Mouse (Mus musculus) small intestine, adult 10 weeks (tissue): ENCODE data around the gene Tent4b. TPM values are rescaled to one million over a fixed set of nuclear protein-coding genes. Genes with fewer than 3 reads are reported as not detected.

Experiments
- polyA plus RNA-seq: library from polyadenylated mRNA; stranded (reverse); fragments of 350-450 nt; fragmentation: Illumina TruSeq; extraction: RNeasy Lipid Tissue Mini Kit (QIAGEN cat#74804); gene quantifications from one replicate; pipeline ENCODE4 v1.2.3, GENCODE M21; 2014; ENCODE audit warnings: low replicate concordance

Gene Tent4b
- 109 TPM for polyA plus RNA-seq

GRCm38 (mm10) chr8:88198945-88199571 is at the start of gene Tent4b:
Gene Tent4b, plus strand, starts transcription at chr8:88199213.

GRCm38 (mm10) chr8:88272231-88273050 is 73.4 kb downstream of the Tent4b start, which contains the start of gene Adcy7:
Gene Adcy7, plus strand, starts transcription at chr8:88272403.

Other genes with a start within 250 kb of the Tent4b start
- 0.19 TPM for gene Zfp423, start 239.6 kb upstream of the Tent4b start, polyA plus RNA-seq
- gene Cnep1r1, start 80.4 kb upstream of the Tent4b start, polyA plus RNA-seq, result 217 TPM
- 16.4 TPM for gene Heatr3, start 61.4 kb upstream of the Tent4b start, polyA plus RNA-seq
- gene Adcy7, start 73.2 kb downstream of the Tent4b start, polyA plus RNA-seq, result 8.0 TPM
- gene Brd7, start 163.0 kb downstream of the Tent4b start, polyA plus RNA-seq, result 60.1 TPM